Mouse (Mus musculus) forebrain, embryonic 14.5 days (tissue): ENCODE results near the gene Ctdsp1. TPM values are rescaled to one million over a fixed set of nuclear protein-coding genes. Genes with fewer than 3 reads are reported as not detected.

Source experiments
- ATAC-seq: fragments of 200-750 bp; cut with Nextera tagmentation; 2 replicates; pipeline ENCODE4 v1.8.0; 2017; ENCODE audit warnings: mild to moderate bottlenecking, moderate library complexity
- DNase-seq: peaks from one replicate; pipeline ENCODE4 v3.0.0-alpha.2; 2015; ENCODE audit warnings: low spot score
- H3K27ac ChIP-seq: fragments of 300-500 bp; sonication (generic); 2 replicates; pipeline ENCODE4 v1.5.1; 2014; ENCODE audit warnings: low read depth, mild to moderate bottlenecking, control low read depth, low read length, moderate library complexity
- H3K27me3 ChIP-seq: fragments of 300-500 bp; sonication (generic); replicated peaks from 2 replicates; pipeline ENCODE4 v1.6.1; 2014; ENCODE audit warnings: low read length, control low read depth, mixed read lengths; ENCODE audit not compliant: control insufficient read depth, insufficient read depth
- H3K36me3 ChIP-seq: fragments of 300-500 bp; sonication (generic); 2 replicates; pipeline ENCODE4 v1.6.1; 2014; ENCODE audit warnings: low read length, control low read depth; ENCODE audit not compliant: control insufficient read depth, insufficient read depth
- H3K4me1 ChIP-seq: fragments of 300-500 bp; sonication (generic); 2 replicates; pipeline ENCODE4 v1.6.1; 2014; ENCODE audit warnings: antibody characterized with exemption, low read length, control low read depth; ENCODE audit not compliant: control insufficient read depth, insufficient read depth
- H3K4me2 ChIP-seq: fragments of 300-500 bp; sonication (generic); 2 replicates; pipeline ENCODE4 v1.6.1; 2014; ENCODE audit warnings: mild to moderate bottlenecking, control low read depth, low read length
- H3K4me3 ChIP-seq: fragments of 300-500 bp; sonication (generic); 2 replicates; pipeline ENCODE4 v1.5.1; 2014; ENCODE audit warnings: low read depth, low read length, control low read depth
- H3K9ac ChIP-seq: fragments of 300-500 bp; sonication (generic); 2 replicates; pipeline ENCODE4 v1.6.1; 2014; ENCODE audit warnings: mild to moderate bottlenecking, low read length, control low read depth, moderate library complexity
- H3K9me3 ChIP-seq: fragments of 300-500 bp; sonication (generic); replicated peaks from 2 replicates; pipeline ENCODE4 v1.6.1; 2016; ENCODE audit warnings: low read length, control low read depth, mixed read lengths; ENCODE audit not compliant: control insufficient read depth
- WGBS: fragments of 180-500 bp; shearing (Covaris S2); extraction: QIAGEN DNeasy Blood & Tissue Kit; methylation state at CpG from one replicate; pipeline ENCODE4 v1.1.7; 2014; 5-methylcytosine and 5-hydroxymethylcytosine counted together
- polyA plus RNA-seq: library from polyadenylated mRNA; unstranded; fragments of >200 nt; fragmentation: Nextera tagmentation; extraction: Ambion mirVana; gene quantifications from 2 replicates; pipeline ENCODE4 v1.2.1, GENCODE M21; 2014

Ctdsp1 gene
- polyA plus RNA-seq, 1 experiment from 2014 or later: 22.3 TPM

DNA sequence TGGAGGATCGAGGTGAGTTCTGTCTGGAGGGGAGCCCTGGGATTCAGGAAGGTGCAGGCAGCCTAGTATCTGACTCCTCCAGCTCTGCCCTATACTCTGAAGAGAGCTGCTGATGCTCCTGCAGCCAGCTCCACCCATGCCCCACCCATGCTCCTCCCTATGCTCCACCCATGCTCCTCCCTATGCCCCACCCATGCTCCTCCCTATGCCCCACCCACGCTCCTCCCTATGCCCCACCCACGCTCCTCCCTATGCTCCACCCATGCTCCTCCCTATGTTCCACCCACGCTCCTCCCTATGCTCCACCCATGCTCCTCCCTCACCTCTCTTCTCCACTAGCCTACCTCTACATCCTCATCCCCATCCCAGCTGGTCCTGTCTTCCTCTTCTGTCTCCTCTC, 23.8 kb downstream of the Ctdsp1 start:
- no peak for ATAC-seq
- Histone ChIP-seq H3K27me3 (no peaks in the 10 kb centered on the region), H3K9ac (no peak overlapping the region), H3K9me3 (no peaks in the 10 kb centered on the region), H3K4me3 (no peak overlapping the region), H3K36me3 (no peaks in the 10 kb centered on the region), H3K27ac (no peak overlapping the region), H3K4me1 (peaks cover 2% of the 10 kb centered on the region; the same call in 1 of the 2 replicates), H3K4me2 (no peak overlapping the region)
- WGBS: 45% methylated on average over 4 of the region's 4 CpGs
- no peak for DNase-seq

DNA sequence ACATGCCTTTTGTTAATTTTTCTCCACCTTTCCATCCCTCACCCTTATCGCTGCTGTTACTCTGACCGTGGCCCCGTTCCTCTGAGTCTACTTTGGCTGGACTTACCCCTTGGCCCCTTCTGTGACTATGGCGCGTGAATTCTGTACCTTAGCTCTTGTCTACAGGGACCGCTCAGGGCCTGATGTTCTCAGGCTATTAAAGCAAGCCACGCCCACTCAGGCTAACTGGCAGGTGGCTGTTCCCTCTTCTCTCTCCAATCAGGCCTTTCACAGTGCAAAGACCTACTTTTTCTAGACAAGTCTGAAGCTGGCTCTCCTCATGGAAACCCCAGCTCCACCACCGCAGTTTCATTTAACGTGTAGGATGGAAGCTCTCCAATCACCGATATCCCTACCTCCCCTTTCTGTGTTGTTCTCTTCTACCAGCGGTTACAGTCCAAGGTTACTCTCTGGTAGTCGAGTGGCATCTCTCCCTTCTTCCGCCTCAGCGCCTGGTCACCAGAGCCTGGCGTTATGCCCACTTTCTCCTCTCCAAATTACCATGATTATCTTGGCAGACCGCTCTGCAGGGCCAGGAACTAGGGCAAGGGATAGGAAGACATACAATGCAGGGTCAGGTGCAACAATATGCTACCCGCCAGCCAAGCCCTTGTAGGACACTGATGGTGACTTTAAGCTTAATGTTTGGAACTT, 27.6 kb downstream of the Ctdsp1 start:
- Histone ChIP-seq H3K27me3 (no peaks in the 10 kb centered on the region), H3K4me2 (no peak overlapping the region), H3K36me3 (no peaks in the 10 kb centered on the region), H3K9me3 (no peaks in the 10 kb centered on the region), H3K4me1 (peaks cover 2% of the 10 kb centered on the region; the same call in 1 of the 2 replicates), H3K4me3 (no peak overlapping the region), H3K27ac (no peak overlapping the region), H3K9ac (no peak overlapping the region)
- DNase-seq (no peak), ATAC-seq (no peak)
- WGBS: 74% methylated on average over 17 of the region's 17 CpGs

- Histone ChIP-seq H3K4me3 (no peak overlapping the region), H3K4me2 (no peak overlapping the region), H3K9me3 (no peaks in the 10 kb centered on the region), H3K27ac (no peak overlapping the region), H3K27me3 (no peaks in the 10 kb centered on the region), H3K9ac (no peak overlapping the region), H3K4me1 (peaks cover 2% of the 10 kb centered on the region; the same call in 1 of the 2 replicates), H3K36me3 (no peaks in the 10 kb centered on the region)
- DNase-seq (no peak), ATAC-seq (no peak)
- 75% methylated on average over 9 of the region's 9 CpGs for WGBS
These were observed 28.1 kb downstream of the Ctdsp1 start for GRCm38 (mm10) chr1:74419440-74419794.

DNA sequence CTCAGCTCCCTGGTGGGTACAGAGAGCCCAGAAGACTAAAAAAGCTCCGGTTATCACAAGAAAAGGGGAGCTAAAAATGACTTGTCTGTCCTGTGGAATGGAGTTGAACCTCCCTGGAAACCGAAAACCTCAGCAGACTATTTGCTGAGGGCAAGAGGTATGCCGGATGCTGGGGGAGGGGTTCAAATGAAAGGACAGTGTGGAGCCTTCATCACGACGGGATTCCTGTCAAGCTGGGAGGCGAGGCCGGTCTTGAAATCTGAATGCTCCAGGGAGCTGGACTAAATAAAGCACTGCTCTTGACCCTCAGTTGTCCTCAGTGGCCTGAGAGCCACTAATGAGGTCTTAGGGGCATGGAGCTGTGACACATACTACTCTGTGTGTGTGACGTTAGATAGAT, 31.8 kb downstream of the Ctdsp1 start:
- DNase-seq (no peak), ATAC-seq (no peak)
- Histone ChIP-seq H3K4me1 (peaks cover 2% of the 10 kb centered on the region; the same call in 1 of the 2 replicates), H3K27me3 (no peaks in the 10 kb centered on the region), H3K27ac (no peak overlapping the region), H3K36me3 (no peaks in the 10 kb centered on the region), H3K4me2 (no peak overlapping the region), H3K4me3 (no peak overlapping the region), H3K9ac (no peak overlapping the region), H3K9me3 (no peaks in the 10 kb centered on the region)
- 41% methylated on average over 8 of the region's 8 CpGs for WGBS

- Histone ChIP-seq H3K9me3 (no peaks in the 10 kb centered on the region), H3K4me2 (no peak overlapping the region), H3K27me3 (no peaks in the 10 kb centered on the region), H3K27ac (no peak overlapping the region), H3K4me3 (no peak overlapping the region), H3K36me3 (no peaks in the 10 kb centered on the region), H3K9ac (no peak overlapping the region), H3K4me1 (no peaks in the 10 kb centered on the region)
- ATAC-seq (no peak), DNase-seq (no peak)
- WGBS: 86% methylated on average over 7 of the region's 7 CpGs
These were observed 34.5 kb downstream of the Ctdsp1 start for GRCm38 (mm10) chr1:74425845-74426244.

GRCm38 (mm10) chr1:74433220-74433619, 41.9 kb downstream of the Ctdsp1 start:
- H3K4me1 ChIP-seq: no peaks in the 10 kb centered on the region
- no peaks in the 10 kb centered on the region for H3K27me3 ChIP-seq
- H3K9me3 ChIP-seq: no peaks in the 10 kb centered on the region
- no peak overlapping the region for H3K4me3 ChIP-seq
- WGBS: 90% methylated on average over 6 of the region's 6 CpGs
- no peak for DNase-seq
- no peak for ATAC-seq
- H3K9ac ChIP-seq: no peak overlapping the region
- H3K4me2 ChIP-seq: no peak overlapping the region
- no peak overlapping the region for H3K27ac ChIP-seq
- peaks cover 36% of the 10 kb centered on the region for H3K36me3 ChIP-seq

DNA sequence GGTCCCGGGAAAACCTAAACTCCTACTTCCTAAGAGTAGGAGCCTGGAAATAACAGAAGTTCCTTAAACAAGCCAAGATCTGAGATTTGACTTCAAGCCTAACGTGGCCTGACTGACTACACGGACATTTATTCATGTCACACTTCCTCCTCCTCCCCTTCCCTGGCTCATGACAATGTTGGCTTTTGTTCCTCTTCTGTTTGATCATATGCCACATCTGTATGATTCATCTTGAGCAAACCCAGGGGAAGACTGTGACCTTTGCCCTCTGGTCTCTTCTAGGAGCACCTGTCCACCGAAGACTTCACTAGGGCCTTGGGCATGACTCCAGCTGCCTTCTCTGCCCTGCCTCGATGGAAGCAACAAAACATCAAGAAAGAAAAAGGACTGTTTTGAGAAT, 43.3 kb downstream of the Ctdsp1 start:
- no peak overlapping the region for H3K9ac ChIP-seq
- no peaks in the 10 kb centered on the region for H3K4me1 ChIP-seq
- no peak overlapping the region for H3K4me3 ChIP-seq
- peaks cover 49% of the 10 kb centered on the region for H3K36me3 ChIP-seq
- ATAC-seq: no peak
- no peaks in the 10 kb centered on the region for H3K9me3 ChIP-seq
- no peak for DNase-seq
- H3K4me2 ChIP-seq: no peak overlapping the region
- H3K27ac ChIP-seq: no peak overlapping the region
- 87% methylated on average over 5 of the region's 5 CpGs for WGBS
- no peaks in the 10 kb centered on the region for H3K27me3 ChIP-seq

DNA sequence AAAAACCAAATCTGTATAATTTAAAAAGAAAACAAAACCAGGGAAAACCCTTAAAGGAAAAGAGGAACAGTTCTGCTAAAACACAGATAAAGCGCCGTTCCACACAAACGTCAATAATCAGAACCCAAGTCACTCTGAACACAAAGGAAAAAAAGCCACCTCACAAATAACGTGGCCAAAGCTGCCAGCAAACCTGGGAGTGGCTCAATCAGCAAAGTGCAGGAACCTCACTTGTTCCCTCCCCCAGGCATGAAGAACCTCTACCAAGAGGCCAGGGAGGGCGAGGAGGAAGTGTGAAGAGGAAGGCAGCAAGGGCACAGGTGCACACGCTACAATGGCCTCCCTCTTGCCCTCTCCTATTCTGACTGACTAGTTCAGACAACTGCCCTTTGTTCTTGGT, 44.3 kb downstream of the Ctdsp1 start:
- H3K4me1 ChIP-seq: no peaks in the 10 kb centered on the region
- WGBS: 90% methylated on average over 6 of the region's 6 CpGs
- H3K9ac ChIP-seq: no peak overlapping the region
- DNase-seq (no peak), ATAC-seq (no peak)
- H3K4me2 ChIP-seq: no peak overlapping the region
- no peaks in the 10 kb centered on the region for H3K27me3 ChIP-seq
- H3K27ac ChIP-seq: no peak overlapping the region
- H3K4me3 ChIP-seq: no peak overlapping the region
- H3K9me3 ChIP-seq: no peaks in the 10 kb centered on the region
- peaks cover 58% of the 10 kb centered on the region for H3K36me3 ChIP-seq

DNA sequence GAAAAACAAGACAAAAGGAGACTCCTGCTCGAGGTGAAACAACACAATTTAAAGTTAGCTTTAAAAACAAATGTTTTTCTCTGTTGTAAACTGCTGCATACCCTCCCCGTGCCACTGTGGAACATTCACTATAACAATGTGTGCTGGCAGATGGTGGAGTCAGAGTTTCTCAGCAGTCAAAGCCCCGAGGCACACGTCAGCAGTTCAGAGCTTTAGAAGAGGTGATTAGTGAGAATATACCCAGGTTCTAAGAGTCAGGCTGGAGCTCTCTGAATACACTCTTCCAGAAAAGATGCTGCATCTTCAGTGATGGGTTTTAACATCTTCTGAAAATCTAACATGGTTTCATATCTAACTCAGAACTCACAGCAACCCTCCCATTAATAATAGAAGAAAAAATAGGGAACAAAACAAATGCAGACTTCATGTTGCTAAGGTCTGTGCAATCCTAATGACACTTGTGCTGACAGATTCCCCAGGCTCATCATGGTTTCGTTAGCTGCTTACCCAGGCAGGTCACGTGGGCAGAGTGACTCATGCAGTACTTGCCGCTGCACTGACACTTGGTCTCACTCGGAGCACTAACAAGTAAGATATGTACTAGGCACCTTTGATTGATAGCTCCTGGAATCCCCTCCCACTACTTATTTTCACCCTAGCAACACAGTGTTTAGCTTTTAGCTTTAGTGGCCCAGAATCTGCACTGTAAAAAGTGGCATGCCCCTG, 46.6 kb downstream of the Ctdsp1 start:
- Histone ChIP-seq H3K4me1 (no peaks in the 10 kb centered on the region), H3K4me2 (no peak overlapping the region), H3K27me3 (no peaks in the 10 kb centered on the region), H3K4me3 (no peak overlapping the region), H3K36me3 (peaks cover 76% of the 10 kb centered on the region), H3K9ac (no peak overlapping the region), H3K27ac (no peak overlapping the region), H3K9me3 (no peaks in the 10 kb centered on the region)
- DNase-seq (no peak), ATAC-seq (no peak)
- WGBS: 86% methylated on average over 8 of the region's 8 CpGs
